Comparison of ENCODE assay signal across 11 mouse cellular contexts in the genomic region with DNA sequence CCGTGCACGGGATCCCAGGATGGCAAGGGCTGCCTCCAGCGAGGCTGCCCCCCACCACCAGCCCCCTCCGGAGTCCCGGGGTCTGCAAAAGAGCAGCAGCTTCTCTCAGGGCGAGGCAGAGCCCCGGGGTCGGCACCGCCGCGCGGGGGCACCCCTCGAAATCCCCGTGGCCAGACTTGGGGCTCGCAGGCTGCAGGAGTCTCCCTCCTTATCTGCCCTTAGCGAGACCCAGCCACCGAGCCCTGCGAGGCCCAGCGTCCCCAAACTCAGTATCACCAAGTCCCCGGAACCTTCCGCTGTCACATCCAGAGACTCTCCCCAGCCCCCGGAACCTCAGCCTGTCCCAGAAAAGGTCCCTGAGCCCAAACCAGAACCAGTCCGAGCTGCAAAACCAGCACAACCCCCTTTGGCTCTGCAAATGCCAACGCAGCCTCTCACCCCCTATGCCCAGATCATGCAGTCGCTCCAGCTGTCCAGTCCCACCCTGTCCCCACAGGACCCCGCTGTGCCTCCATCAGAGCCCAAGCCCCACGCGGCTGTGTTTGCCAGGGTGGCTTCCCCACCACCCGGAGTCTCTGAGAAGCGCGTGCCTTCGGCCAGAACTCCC. TPM values are rescaled to one million over a fixed set of nuclear protein-coding genes. Genes with fewer than 3 reads are reported as not detected.
DNase-seq lines count a peak whose midpoint lies in the region; ATAC-seq and TF ChIP-seq lines count a peak whose summit lies in the region.
"Had no signal": no experiment of that assay in that cellular context is flagged by ENCODE, and none has a peak within 500 bp of the region (broad histone marks: within the 10 kb centered on the region; RNA-seq: fewer than 3 reads in every experiment).

No protein-coding gene starts in this region.

- peak overlapping the region; percentile 30 for H3K4me3 ChIP-seq in heart, embryonic 12.5 days
- H3K4me3 ChIP-seq in E14TG2a.4 (replicated peaks; ENCODE audit: low read length): peak overlapping the region; percentile 72
- peak overlapping the region; percentile 29 for H3K4me3 ChIP-seq in forebrain, embryonic 15.5 days
- peak overlapping the region; percentile 32 for H3K4me3 ChIP-seq in liver, embryonic 13.5 days (replicated peaks)
- no peak overlapping the region for H3K4me3 ChIP-seq in thymus, adult 2 months (ENCODE audit: control insufficient read depth, insufficient read depth, low read length)

- H3K27ac ChIP-seq in heart, embryonic 12.5 days (ENCODE audit: poor library complexity, severe bottlenecking): no peak overlapping the region; the same call in 1 of the 2 replicates
- H3K27ac ChIP-seq in forebrain, embryonic 15.5 days (replicated peaks): no peak overlapping the region
- no peak overlapping the region for H3K27ac ChIP-seq in liver, embryonic 13.5 days
- H3K27ac ChIP-seq in thymus, adult 2 months (ENCODE audit: control insufficient read depth, insufficient read depth, low read length): no peak overlapping the region
- H3K27ac ChIP-seq: liver, embryonic 14.5 days had no signal

- WGBS in heart, embryonic 12.5 days: 7% methylated on average over 32 of the region's 32 CpGs
- WGBS in forebrain, embryonic 15.5 days: 3% methylated on average over 32 of the region's 32 CpGs
- whole genome bisulfite sequencing in liver, embryonic 13.5 days (ENCODE audit: insufficient replicate concordance): 4% methylated on average over 32 of the region's 32 CpGs
- 7% methylated on average over 32 of the region's 32 CpGs for WGBS in thymus, adult 2 months

- peak overlapping the region; percentile 68 for H3K4me2 ChIP-seq in heart, embryonic 12.5 days
- peak overlapping the region; percentile 45 for H3K4me2 ChIP-seq in forebrain, embryonic 15.5 days (replicated peaks)
- H3K4me2 ChIP-seq in liver, embryonic 13.5 days: peak overlapping the region; percentile 52

- TF ChIP-seq CTCF in E14TG2a.4 (conservative IDR thresholded peaks at IDR 0.05; ENCODE audit: low read length): no peak
- no peak for TF ChIP-seq CTCF in thymus, adult 2 months (IDR thresholded peaks at IDR 0.05; ENCODE audit: borderline replicate concordance, control insufficient read depth, extremely low read depth, insufficient read depth, low read length, poor library complexity)

- intact Hi-C loops in heart, postnatal 10 days (cut with DNase I): loop anchor here (2.0 kb wide), 1 partner anchor 44 kb away; no protein-coding TSS in a partner anchor

- no peaks in the 10 kb centered on the region for H3K9me3 ChIP-seq in heart, embryonic 12.5 days (replicated peaks)
- no peaks in the 10 kb centered on the region for H3K9me3 ChIP-seq in E14TG2a.4 (ENCODE audit: low read length)
- H3K9me3 ChIP-seq in forebrain, embryonic 15.5 days: no peaks in the 10 kb centered on the region
- no peaks in the 10 kb centered on the region for H3K9me3 ChIP-seq in liver, embryonic 13.5 days (replicated peaks)

- ATAC-seq in heart, embryonic 12.5 days (ENCODE audit: insufficient number of reproducible peaks, low FRiP score): 0 out of 2 replicates have a peak, but pooled peaks have one; percentile 31
- no peak for ATAC-seq in forebrain, embryonic 15.5 days (replicated peaks)
- ATAC-seq in liver, embryonic 13.5 days (ENCODE audit: low read depth): no peak

- H3K27me3 ChIP-seq in heart, embryonic 12.5 days (replicated peaks): peaks cover 27% of the 10 kb centered on the region
- peaks cover 86% of the 10 kb centered on the region for H3K27me3 ChIP-seq in E14TG2a.4 (ENCODE audit: insufficient read depth, low read length)
- H3K27me3 ChIP-seq in forebrain, embryonic 15.5 days: peaks cover 45% of the 10 kb centered on the region
- peaks cover 81% of the 10 kb centered on the region for H3K27me3 ChIP-seq in liver, embryonic 13.5 days
- H3K27me3 ChIP-seq in thymus, adult 2 months (ENCODE audit: control insufficient read depth, insufficient read depth, low read length): peaks cover 6% of the 10 kb centered on the region; the same call in 1 of the 2 replicates
- H3K27me3 ChIP-seq: CH12.LX had no signal

- DNase-seq in heart, postnatal 10 days: no peak
- no peak for DNase-seq in liver, embryonic 13.5 days
- no peak for DNase-seq in adipocyte (ENCODE audit: low spot score)
- no peak for DNase-seq in testis, postnatal 14 days (ENCODE audit: low spot score)
- DNase-seq in thymus, adult 2 months: no peak

- H3K36me3 ChIP-seq in heart, embryonic 12.5 days: peaks cover 72% of the 10 kb centered on the region
- H3K36me3 ChIP-seq in E14TG2a.4 (ENCODE audit: insufficient read depth, low read length): no peaks in the 10 kb centered on the region
- H3K36me3 ChIP-seq in forebrain, embryonic 15.5 days: no peaks in the 10 kb centered on the region
- no peaks in the 10 kb centered on the region for H3K36me3 ChIP-seq in liver, embryonic 13.5 days
- no peaks in the 10 kb centered on the region for H3K36me3 ChIP-seq in thymus, adult 2 months (ENCODE audit: control insufficient read depth, insufficient read depth, low read length)

- H3K4me1 ChIP-seq in heart, embryonic 12.5 days (replicated peaks): peaks cover 44% of the 10 kb centered on the region
- peaks cover 44% of the 10 kb centered on the region for H3K4me1 ChIP-seq in E14TG2a.4 (replicated peaks; ENCODE audit: low read depth, low read length)
- H3K4me1 ChIP-seq in forebrain, embryonic 15.5 days: peaks cover 16% of the 10 kb centered on the region
- peaks cover 25% of the 10 kb centered on the region; the same call in 1 of the 2 replicates for H3K4me1 ChIP-seq in liver, embryonic 13.5 days (replicated peaks)
- H3K4me1 ChIP-seq in thymus, adult 2 months (replicated peaks; ENCODE audit: control insufficient read depth, insufficient read depth, low read length): no peaks in the 10 kb centered on the region

- no peak for TF ChIP-seq POLR2A in thymus, adult 2 months (IDR thresholded peaks at IDR 0.05; ENCODE audit: control insufficient read depth, extremely low read depth, insufficient read depth, low read length, poor library complexity)

- peak overlapping the region; percentile 61 for H3K9ac ChIP-seq in heart, embryonic 12.5 days
- H3K9ac ChIP-seq in forebrain, embryonic 15.5 days (replicated peaks): peak overlapping the region; percentile 23; the same call in 1 of the 2 replicates
- H3K9ac ChIP-seq in liver, embryonic 13.5 days: no peak overlapping the region
- H3K9ac ChIP-seq: liver, embryonic 14.5 days had no signal

RNA-seq across cellular contexts. Expression of a gene that starts 13.4 kb away (rescaled TPM):
- polyA plus RNA-seq in heart, embryonic 12.5 days (2016; fragmentation: Nextera tagmentation; extraction: Ambion mirVana): 67.7 and 69.1 TPM in 2 replicates
- 10 to 100 TPM; 39.7 to 40.1 TPM for total RNA-seq in heart, postnatal 10 days (2021)
- polyA plus RNA-seq in forebrain, embryonic 15.5 days (2015; fragmentation: Nextera tagmentation; extraction: Ambion mirVana): 62.3 and 77.8 TPM in 2 replicates
- 37.1 and 41.7 TPM in 2 replicates for polyA plus RNA-seq in liver, embryonic 13.5 days (2015; fragmentation: Nextera tagmentation; extraction: Ambion mirVana)
- polyA plus RNA-seq in thymus, adult 2 months (2012; rRNA removed): 102 and 128 TPM in 2 replicates

RNA-seq across cellular contexts. Expression of a gene that starts 27.9 kb away (rescaled TPM):
- 0.24 and 0.33 TPM in 2 replicates for polyA plus RNA-seq in heart, embryonic 12.5 days (2016; fragmentation: Nextera tagmentation; extraction: Ambion mirVana)
- not detected for total RNA-seq in heart, postnatal 10 days (2021)
- 2.8 and 4.1 TPM in 2 replicates for polyA plus RNA-seq in forebrain, embryonic 15.5 days (2015; fragmentation: Nextera tagmentation; extraction: Ambion mirVana)
- 0.14 and 0.25 TPM in 2 replicates for polyA plus RNA-seq in liver, embryonic 13.5 days (2015; fragmentation: Nextera tagmentation; extraction: Ambion mirVana)
- polyA plus RNA-seq in thymus, adult 2 months (2012; rRNA removed): 0.05 TPM in 2 replicates
- total RNA-seq: CH12.LX; gastrocnemius, adult 8-10 months had no signal

RNA-seq across cellular contexts. Expression of a gene that starts 47.2 kb away (rescaled TPM):
- 61.5 and 67.4 TPM in 2 replicates for polyA plus RNA-seq in heart, embryonic 12.5 days (2016; fragmentation: Nextera tagmentation; extraction: Ambion mirVana)
- 100 to 1,000 TPM; 104 to 112 TPM for total RNA-seq in heart, postnatal 10 days (2021)
- polyA plus RNA-seq in forebrain, embryonic 15.5 days (2015; fragmentation: Nextera tagmentation; extraction: Ambion mirVana): 9.9 and 11.4 TPM in 2 replicates
- 10.3 and 10.7 TPM in 2 replicates for polyA plus RNA-seq in liver, embryonic 13.5 days (2015; fragmentation: Nextera tagmentation; extraction: Ambion mirVana)
- polyA plus RNA-seq in thymus, adult 2 months (2012; rRNA removed): 11.0 and 12.1 TPM in 2 replicates

RNA-seq across cellular contexts. Expression of a gene that starts 56.8 kb away (rescaled TPM):
- 35.2 and 37.8 TPM in 2 replicates for polyA plus RNA-seq in heart, embryonic 12.5 days (2016; fragmentation: Nextera tagmentation; extraction: Ambion mirVana)
- total RNA-seq in heart, postnatal 10 days (2021): 10 to 100 TPM; 38.6 to 39.5 TPM
- 28.9 and 29.2 TPM in 2 replicates for polyA plus RNA-seq in forebrain, embryonic 15.5 days (2015; fragmentation: Nextera tagmentation; extraction: Ambion mirVana)
- 5.6 and 5.7 TPM in 2 replicates for polyA plus RNA-seq in liver, embryonic 13.5 days (2015; fragmentation: Nextera tagmentation; extraction: Ambion mirVana)
- 38.7 and 43.7 TPM in 2 replicates for polyA plus RNA-seq in thymus, adult 2 months (2012; rRNA removed)

RNA-seq across cellular contexts. Expression of a gene that starts 57.0 kb away (rescaled TPM):
- 0.41 and 0.49 TPM in 2 replicates for polyA plus RNA-seq in heart, embryonic 12.5 days (2016; fragmentation: Nextera tagmentation; extraction: Ambion mirVana)
- total RNA-seq in heart, postnatal 10 days (2021): under 1 TPM; 0.38 to 0.52 TPM
- polyA plus RNA-seq in forebrain, embryonic 15.5 days (2015; fragmentation: Nextera tagmentation; extraction: Ambion mirVana): 53.4 and 55.4 TPM in 2 replicates
- polyA plus RNA-seq in liver, embryonic 13.5 days (2015; fragmentation: Nextera tagmentation; extraction: Ambion mirVana): 0.08 and 0.10 TPM in 2 replicates
- polyA plus RNA-seq in thymus, adult 2 months (2012; rRNA removed): 3.0 and 3.5 TPM in 2 replicates
- total RNA-seq: gastrocnemius, adult 8-10 months had no signal
